Mouse (Mus musculus): Measurements from ENCODE around the gene Map7d1. TPM values are rescaled to one million over a fixed set of nuclear protein-coding genes. Genes with fewer than 3 reads are reported as not detected.

Gene Map7d1
- total RNA-seq (2021) = 10 to 100 TPM; 56.3 to 63.1 TPM
- long read RNA-seq, experiment 1, transcript Map7d1-202 (17 exons, 3,195 nt) = minor isoform, 6 of 161 reads
- long read RNA-seq, experiment 1, transcript Map7d1-203 (18 exons, 3,249 nt) = major isoform, 21 of 161 reads
- long read RNA-seq, experiment 1, transcript Map7d1-201 (17 exons, 3,351 nt) = minor isoform, 13 of 161 reads
- long read RNA-seq, experiment 1, partial matches to known transcripts = 16 of 161 reads
- long read RNA-seq, experiment 1, other reads (novel, unspliced or antisense) = 105 of 161 reads
- long read RNA-seq, experiment 2, transcript Map7d1-201 (17 exons, 3,351 nt) = minor isoform, 8 of 120 reads
- long read RNA-seq, experiment 2, transcript Map7d1-203 (18 exons, 3,249 nt) = major isoform, 16 of 120 reads
- long read RNA-seq, experiment 2, partial matches to known transcripts = 26 of 120 reads
- long read RNA-seq, experiment 2, other reads (novel, unspliced or antisense) = 67 of 120 reads

- peak; percentile 93 to 96 for DNase-seq (ENCODE audit: low spot score in 2 of 2)
These were observed at the start of gene Map7d1 for GRCm38 (mm10) chr4:126256131-126256791. Gene Map7d1, minus strand, starts transcription at chr4:126256343.

- no peak for DNase-seq (ENCODE audit: low spot score in 2 of 2)
These were observed 49.3 kb upstream of the Map7d1 start for GRCm38 (mm10) chr4:126305428-126305827.

GRCm38 (mm10) chr4:126303877-126304276, 47.7 kb upstream of the Map7d1 start:
- DNase-seq (ENCODE audit: low spot score in 2 of 2) = no peak

GRCm38 (mm10) chr4:126301584-126302309, 45.6 kb upstream of the Map7d1 start:
- no peak for DNase-seq (ENCODE audit: low spot score in 2 of 2)

GRCm38 (mm10) chr4:126300916-126301583, 44.9 kb upstream of the Map7d1 start:
- DNase-seq (ENCODE audit: low spot score in 2 of 2) = no peak

- DNase-seq (ENCODE audit: low spot score in 2 of 2) = peak; percentile 61 to 64
These were observed 40.5 kb upstream of the Map7d1 start for GRCm38 (mm10) chr4:126296617-126297101.

GRCm38 (mm10) chr4:126295937-126296336, 39.8 kb upstream of the Map7d1 start:
- DNase-seq (ENCODE audit: low spot score in 2 of 2) = no peak

GRCm38 (mm10) chr4:126295152-126295551, 39.0 kb upstream of the Map7d1 start:
- DNase-seq (ENCODE audit: low spot score in 2 of 2) = no peak

- DNase-seq (ENCODE audit: low spot score in 2 of 2) = no peak
These were observed 35.1 kb upstream of the Map7d1 start for GRCm38 (mm10) chr4:126291196-126291595.

GRCm38 (mm10) chr4:126290314-126290713, 34.2 kb upstream of the Map7d1 start:
- no peak for DNase-seq (ENCODE audit: low spot score in 2 of 2)

- no peak for DNase-seq (ENCODE audit: low spot score in 2 of 2)
These were observed 32.0 kb upstream of the Map7d1 start for GRCm38 (mm10) chr4:126288085-126288666.

- no peak for DNase-seq (ENCODE audit: low spot score in 2 of 2)
These were observed 31.3 kb upstream of the Map7d1 start for GRCm38 (mm10) chr4:126287302-126287995.

GRCm38 (mm10) chr4:126286492-126286891, 30.3 kb upstream of the Map7d1 start, which contains the start of gene Col8a2:
Gene Col8a2, plus strand, starts transcription at chr4:126286793.
- DNase-seq (ENCODE audit: low spot score in 2 of 2) = peak in 1 of 2 experiments; percentile 44

- no peak for DNase-seq (ENCODE audit: low spot score in 2 of 2)
These were observed 27.4 kb upstream of the Map7d1 start for GRCm38 (mm10) chr4:126283582-126283981.

GRCm38 (mm10) chr4:126281706-126282105, 25.6 kb upstream of the Map7d1 start:
- no peak for DNase-seq (ENCODE audit: low spot score in 2 of 2)

GRCm38 (mm10) chr4:126278961-126279360, 22.8 kb upstream of the Map7d1 start:
- DNase-seq (ENCODE audit: low spot score in 2 of 2) = no peak

GRCm38 (mm10) chr4:126278565-126278915, 22.4 kb upstream of the Map7d1 start:
- DNase-seq (ENCODE audit: low spot score in 2 of 2) = no peak

GRCm38 (mm10) chr4:126277906-126278564, 21.9 kb upstream of the Map7d1 start:
- peak in 1 of 2 experiments; percentile 49 for DNase-seq (ENCODE audit: low spot score in 2 of 2)

- peak in 1 of 2 experiments; percentile 22 for DNase-seq (ENCODE audit: low spot score in 2 of 2)
These were observed 19.6 kb upstream of the Map7d1 start for GRCm38 (mm10) chr4:126275681-126276131.
